Mouse (Mus musculus) heart, postnatal 0 days (tissue): ENCODE data around the gene Lbhd2.

Experiments used
- CTCF ChIP-seq: IDR thresholded peaks from 2 replicates; pipeline ENCODE4 v1.5.1; 2016; ENCODE audit warnings: antibody characterized with exemption, control low read depth, low read depth
- EP300 ChIP-seq: IDR thresholded peaks from 2 replicates; pipeline ENCODE4 v1.6.1; 2016; ENCODE audit warnings: antibody characterized with exemption, low read depth

- no peak for TF ChIP-seq CTCF
- no peak for TF ChIP-seq EP300
These were observed 34.2 kb downstream of the Lbhd2 start for GRCm38 (mm10) chr12:111440701-111441373.
